Mouse (Mus musculus): Measurements from ENCODE around the gene Ccdc188. TPM values are rescaled to one million over a fixed set of nuclear protein-coding genes. Genes with fewer than 3 reads are reported as not detected.

Ccdc188 gene
- polyA plus RNA-seq, 1 experiment = not detected

DNA sequence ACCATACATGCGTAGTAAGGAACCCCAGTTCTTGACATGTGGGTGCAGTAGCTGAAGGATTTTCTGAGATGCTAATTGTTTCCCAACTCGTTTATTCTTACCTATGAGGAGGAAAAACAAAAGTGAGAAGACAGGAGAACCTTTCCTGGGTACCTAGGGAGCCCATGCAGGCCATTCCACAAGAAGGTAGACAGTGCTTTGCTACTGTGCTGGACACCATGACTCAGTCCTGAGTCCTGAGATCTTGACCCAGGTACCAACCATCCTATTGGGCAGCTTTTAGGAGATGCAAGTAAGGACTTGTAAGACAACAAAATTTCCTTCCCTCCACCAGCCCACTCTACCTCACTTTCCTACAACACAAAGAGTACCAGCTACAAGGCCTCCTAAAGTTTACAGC lies 40.5 kb downstream of the Ccdc188 start, which contains the start of gene Gm49776:
Gene Gm49776 (minus strand): TSS at position 101 of the 400 bp plus-strand sequence.
- Histone ChIP-seq H3K36me3 (ENCODE audit: control insufficient read depth, insufficient read depth, low read length) (peaks cover 67% of the 10 kb centered on the region), H3K27me3 (ENCODE audit: control insufficient read depth, insufficient read depth, low read length) (no peaks in the 10 kb centered on the region), H3K4me1 (ENCODE audit: control insufficient read depth, insufficient read depth, insufficient read length, low read length) (no peaks in the 10 kb centered on the region), H3K4me3 (ENCODE audit: low read depth, low read length) (no peak within 1 kb of the TSS), H3K27ac (ENCODE audit: insufficient read depth, low read depth, low read length) (no peak within 1 kb of the TSS)
- 90% methylated on average over 2 of the region's 2 CpGs for WGBS
- no peak for TF ChIP-seq CTCF (IDR thresholded peaks at IDR 0.05; ENCODE audit: extremely low read depth, insufficient read length, insufficient replicate concordance, low read depth, low read length)
- no peak for TF ChIP-seq POLR2A (IDR thresholded peaks at IDR 0.05; ENCODE audit: low read depth, low read length)

DNA sequence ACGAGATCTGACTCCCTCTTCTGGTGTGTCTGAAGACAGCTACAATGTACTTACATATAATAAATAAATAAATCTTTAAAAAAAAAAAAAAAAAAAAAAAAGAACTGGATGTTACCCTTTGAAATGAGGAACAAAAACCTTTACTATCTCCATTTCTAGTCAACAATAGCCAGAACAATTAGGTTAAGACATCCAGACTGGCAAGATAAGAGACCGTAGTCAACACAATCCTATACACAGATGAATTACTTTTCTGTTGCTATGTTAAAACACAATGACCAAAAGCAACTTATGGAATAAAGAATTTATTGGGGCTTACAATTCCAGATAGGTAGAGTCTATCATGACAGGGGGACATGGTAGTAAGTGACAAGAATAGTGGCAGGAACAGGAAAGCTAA lies 47.3 kb downstream of the Ccdc188 start:
- Histone ChIP-seq H3K4me3 (ENCODE audit: low read depth, low read length) (no peak overlapping the region), H3K27ac (ENCODE audit: insufficient read depth, low read depth, low read length) (no peak overlapping the region), H3K4me1 (ENCODE audit: control insufficient read depth, insufficient read depth, insufficient read length, low read length) (no peaks in the 10 kb centered on the region), H3K27me3 (ENCODE audit: control insufficient read depth, insufficient read depth, low read length) (no peaks in the 10 kb centered on the region), H3K36me3 (ENCODE audit: control insufficient read depth, insufficient read depth, low read length) (peaks cover 45% of the 10 kb centered on the region)
- TF ChIP-seq POLR2A (IDR thresholded peaks at IDR 0.05; ENCODE audit: low read depth, low read length) (no peak), CTCF (IDR thresholded peaks at IDR 0.05; ENCODE audit: extremely low read depth, insufficient read length, insufficient replicate concordance, low read depth, low read length) (no peak)
- WGBS = 87% methylated on average over 2 of the region's 2 CpGs

DNA sequence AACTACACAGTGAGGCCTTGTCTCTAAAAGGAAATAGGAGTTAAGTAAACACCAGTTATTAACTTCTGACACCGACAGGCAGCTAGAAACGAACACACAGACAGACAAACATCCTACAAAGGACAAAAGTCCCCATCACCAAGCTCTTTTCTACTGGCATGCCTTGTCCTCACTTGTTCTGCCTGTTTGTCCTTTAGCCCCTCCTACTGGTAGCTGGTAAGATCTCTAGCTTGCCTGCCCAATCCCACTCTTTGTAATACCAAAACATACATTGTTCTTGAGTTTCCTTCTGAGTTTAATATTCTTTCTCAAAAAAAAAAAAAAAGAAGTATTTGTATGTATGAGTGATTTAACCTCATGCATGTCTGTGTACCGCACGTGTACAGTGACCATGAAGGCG lies 50.5 kb downstream of the Ccdc188 start:
- WGBS = 68% methylated on average over 5 of the region's 5 CpGs
- no peaks in the 10 kb centered on the region for H3K27me3 ChIP-seq (ENCODE audit: control insufficient read depth, insufficient read depth, low read length)
- peaks cover 51% of the 10 kb centered on the region for H3K36me3 ChIP-seq (ENCODE audit: control insufficient read depth, insufficient read depth, low read length)
- TF ChIP-seq POLR2A (IDR thresholded peaks at IDR 0.05; ENCODE audit: low read depth, low read length) (no peak), CTCF (IDR thresholded peaks at IDR 0.05; ENCODE audit: extremely low read depth, insufficient read length, insufficient replicate concordance, low read depth, low read length) (no peak)
- no peak overlapping the region for H3K27ac ChIP-seq (ENCODE audit: insufficient read depth, low read depth, low read length)
- H3K4me3 ChIP-seq (ENCODE audit: low read depth, low read length) = no peak overlapping the region
- no peaks in the 10 kb centered on the region for H3K4me1 ChIP-seq (ENCODE audit: control insufficient read depth, insufficient read depth, insufficient read length, low read length)

Other genes with a start within 250 kb of the Ccdc188 start
- gene Vpreb2, start 237.5 kb upstream of the Ccdc188 start, polyA plus RNA-seq (2012; rRNA removed) = not detected in 2 replicates
- gene Dgcr6, start 165.0 kb upstream of the Ccdc188 start, polyA plus RNA-seq (2012; rRNA removed) = 50.0 and 147 TPM in 2 replicates
- 26.1 and 89.7 TPM in 2 replicates for gene Prodh, start 127.7 kb upstream of the Ccdc188 start, polyA plus RNA-seq (2012; rRNA removed)
- 8.4 and 21.9 TPM in 2 replicates for gene Rtn4r, start 90.2 kb upstream of the Ccdc188 start, polyA plus RNA-seq (2012; rRNA removed)
- gene Zdhhc8, start 17.3 kb downstream of the Ccdc188 start, polyA plus RNA-seq (2012; rRNA removed) = 21.3 and 27.8 TPM in 2 replicates
- 24.0 and 29.7 TPM in 2 replicates for gene Trmt2a, start 30.8 kb downstream of the Ccdc188 start, polyA plus RNA-seq (2012; rRNA removed)
- gene Ranbp1, start 30.9 kb downstream of the Ccdc188 start, polyA plus RNA-seq (2012; rRNA removed) = 17.7 and 47.7 TPM in 2 replicates
- not detected in 2 replicates for gene Gm49776, start 40.4 kb downstream of the Ccdc188 start, polyA plus RNA-seq (2012; rRNA removed)
- 6.3 and 14.5 TPM in 2 replicates for gene Dgcr8, start 71.4 kb downstream of the Ccdc188 start, polyA plus RNA-seq (2012; rRNA removed)
- gene Tango2, start 130.2 kb downstream of the Ccdc188 start, polyA plus RNA-seq (2012; rRNA removed) = 32.2 and 78.0 TPM in 2 replicates
- 10.7 and 17.1 TPM in 2 replicates for gene Arvcf, start 130.3 kb downstream of the Ccdc188 start, polyA plus RNA-seq (2012; rRNA removed)
- 12.5 and 19.5 TPM in 2 replicates for gene Txnrd2, start 208.5 kb downstream of the Ccdc188 start, polyA plus RNA-seq (2012; rRNA removed)
- 127 and 214 TPM in 2 replicates for gene Comt, start 209.0 kb downstream of the Ccdc188 start, polyA plus RNA-seq (2012; rRNA removed)